Mouse (Mus musculus) intestine, embryonic 14.5 days (tissue): ENCODE measurements at regions not wholly inside any gene's neighbourhood (a gene's known extent, or its start where the extent isn't known, plus 50 kb on each side); places are given as distances from the start of the nearest gene placed in this dataset.
"Not testable (repeated sequence)": the region's sequence is repeated elsewhere in the genome, so short reads cannot be mapped to it uniquely, and the experiment has no call there.

ENCODE experiments used
- ATAC-seq: fragments of 200-750 bp; cut with Nextera tagmentation; replicated peaks from 2 replicates; pipeline ENCODE4 v1.8.0; 2017; ENCODE audit warnings: low read depth, moderate number of reproducible peaks, moderate TSS enrichment, moderate library complexity; ENCODE audit not compliant: low FRiP score, low TSS enrichment
- DNase-seq: peaks from one replicate; pipeline ENCODE4 v3.0.0-alpha.2; 2018; ENCODE audit warnings: low spot score
- H3K27ac ChIP-seq: fragments of 300-500 bp; sonication (generic); 2 replicates; pipeline ENCODE4 v1.5.1; 2014; ENCODE audit warnings: low read depth, mild to moderate bottlenecking, control low read depth
- H3K27me3 ChIP-seq: fragments of 300-500 bp; sonication (generic); replicated peaks from 2 replicates; pipeline ENCODE4 v1.6.1; 2014; ENCODE audit warnings: low read length, control low read depth; ENCODE audit not compliant: control insufficient read depth, insufficient read depth
- H3K36me3 ChIP-seq: fragments of 300-500 bp; sonication (generic); 2 replicates; pipeline ENCODE4 v1.6.1; 2014; ENCODE audit warnings: low read length, control low read depth; ENCODE audit not compliant: control insufficient read depth, insufficient read depth
- H3K4me1 ChIP-seq: fragments of 300-500 bp; sonication (generic); replicated peaks from 2 replicates; pipeline ENCODE4 v1.6.1; 2014; ENCODE audit warnings: low read length, control low read depth, mixed read lengths; ENCODE audit not compliant: control insufficient read depth, insufficient read depth
- H3K4me2 ChIP-seq: fragments of 300-500 bp; sonication (generic); 2 replicates; pipeline ENCODE4 v1.6.1; 2014; ENCODE audit warnings: low read length
- H3K4me3 ChIP-seq: fragments of 300-500 bp; sonication (generic); 2 replicates; pipeline ENCODE4 v1.5.1; 2014; ENCODE audit warnings: low read depth, low read length, control low read depth, mixed read lengths
- H3K9ac ChIP-seq: fragments of 300-500 bp; sonication (generic); 2 replicates; pipeline ENCODE4 v1.6.1; 2014; ENCODE audit warnings: mild to moderate bottlenecking, low read length
- H3K9me3 ChIP-seq: fragments of 300-500 bp; sonication (generic); 2 replicates; pipeline ENCODE4 v1.6.1; 2016; ENCODE audit warnings: low read length, control low read depth; ENCODE audit not compliant: control insufficient read depth
- WGBS: fragments of 180-500 bp; shearing (Covaris S2); extraction: QIAGEN DNeasy Blood & Tissue Kit; methylation state at CpG from one replicate; pipeline ENCODE4 v1.1.7; 2014; 5-methylcytosine and 5-hydroxymethylcytosine counted together

DNA sequence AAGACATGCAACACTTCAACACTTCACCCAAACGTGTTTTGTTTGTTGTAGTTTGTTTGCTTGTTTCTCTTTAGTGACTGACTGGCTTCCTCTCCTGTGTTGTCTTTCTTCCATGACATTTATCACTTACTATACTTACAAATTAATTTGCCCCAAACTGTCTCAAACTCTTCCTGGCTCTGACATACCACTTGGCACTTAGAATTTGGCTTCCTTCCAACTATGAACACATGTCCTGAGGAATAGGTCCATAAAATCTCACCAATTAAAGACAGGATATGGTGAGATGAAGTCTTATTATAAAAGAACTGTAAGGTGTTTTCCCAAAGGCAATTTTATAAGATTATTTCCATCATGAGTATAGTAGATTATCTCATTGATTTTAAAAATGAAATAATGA lies 386.0 kb downstream of the Tlr4 start:
- WGBS = 49% methylated on average over 1 of the region's 1 CpGs
- Histone ChIP-seq H3K27me3 (no peaks in the 10 kb centered on the region), H3K4me1 (0 out of 2 replicates have a peak, but pooled peaks cover 2% of the 10 kb centered on the region), H3K9ac (no peak overlapping the region), H3K36me3 (no peaks in the 10 kb centered on the region), H3K4me2 (no peak overlapping the region), H3K27ac (no peak overlapping the region), H3K9me3 (no peaks in the 10 kb centered on the region), H3K4me3 (no peak overlapping the region)
- no peak for DNase-seq
- no peak for ATAC-seq

- H3K4me3 ChIP-seq = no peak overlapping the region
- ATAC-seq = no peak
- no peaks in the 10 kb centered on the region for H3K9me3 ChIP-seq
- no peak overlapping the region for H3K27ac ChIP-seq
- no peaks in the 10 kb centered on the region for H3K4me1 ChIP-seq
- no peaks in the 10 kb centered on the region for H3K36me3 ChIP-seq
- no peaks in the 10 kb centered on the region for H3K27me3 ChIP-seq
- H3K9ac ChIP-seq = no peak overlapping the region
- H3K4me2 ChIP-seq = no peak overlapping the region
- DNase-seq = no peak
Observed at GRCm38 (mm10) chr4:67224533-67224932, 397.1 kb downstream of the Tlr4 start.

DNA sequence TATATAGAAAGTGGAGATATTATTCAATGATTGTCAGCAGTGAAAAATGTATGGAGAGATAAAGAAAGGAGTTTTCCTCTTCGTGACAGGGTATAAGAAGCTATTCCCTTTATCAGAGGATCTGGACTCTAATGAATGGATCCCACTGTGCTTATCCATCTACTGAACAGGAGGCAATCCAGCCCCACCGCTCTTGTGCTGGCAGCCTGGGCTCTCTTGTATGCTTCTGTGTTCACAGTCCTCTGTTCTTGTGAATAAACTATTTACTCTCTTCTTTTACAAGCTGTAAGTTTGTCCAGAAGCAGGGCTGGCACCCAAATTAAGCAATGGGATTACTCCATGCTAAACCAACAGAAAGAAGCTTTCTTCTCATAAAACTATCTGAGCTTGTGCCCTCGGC lies 401.8 kb downstream of the Tlr4 start:
- 66% methylated on average over 3 of the region's 3 CpGs for WGBS
- no peak overlapping the region for H3K4me2 ChIP-seq
- no peak overlapping the region for H3K27ac ChIP-seq
- ATAC-seq (no peak), DNase-seq (no peak)
- H3K27me3 ChIP-seq = no peaks in the 10 kb centered on the region
- no peak overlapping the region for H3K9ac ChIP-seq
- H3K4me1 ChIP-seq = no peaks in the 10 kb centered on the region
- H3K9me3 ChIP-seq = no peaks in the 10 kb centered on the region
- no peak overlapping the region for H3K4me3 ChIP-seq
- no peaks in the 10 kb centered on the region for H3K36me3 ChIP-seq

- no peak for DNase-seq
- Histone ChIP-seq H3K4me2 (no peak overlapping the region), H3K36me3 (no peaks in the 10 kb centered on the region), H3K9me3 (no peaks in the 10 kb centered on the region), H3K27ac (no peak overlapping the region), H3K4me3 (no peak overlapping the region), H3K27me3 (no peaks in the 10 kb centered on the region), H3K4me1 (no peaks in the 10 kb centered on the region), H3K9ac (no peak overlapping the region)
- 84% methylated on average over 4 of the region's 4 CpGs for WGBS
- no peak for ATAC-seq
Observed at GRCm38 (mm10) chr4:67273553-67273952, 446.2 kb downstream of the Tlr4 start.

DNA sequence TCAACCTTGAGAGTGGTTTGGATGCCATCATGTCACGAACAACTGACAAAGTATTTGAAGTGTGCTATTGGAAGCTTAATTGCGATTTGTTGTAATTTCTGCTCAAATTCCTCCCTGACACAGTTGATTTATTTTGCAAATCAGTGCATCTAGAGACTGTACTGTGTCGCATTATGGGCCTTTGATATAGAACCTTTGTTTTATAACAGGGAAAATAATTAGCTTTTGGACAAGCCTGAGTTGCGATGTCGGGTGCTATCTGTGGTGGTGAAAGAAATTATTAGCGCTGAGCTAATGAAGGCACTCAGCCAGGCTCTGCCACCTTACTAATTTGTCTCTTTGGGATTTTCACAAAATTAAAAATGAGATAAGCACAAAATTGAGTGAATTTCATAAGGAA lies 473.6 kb downstream of the Tlr4 start:
- Histone ChIP-seq H3K27ac (no peak overlapping the region), H3K27me3 (no peaks in the 10 kb centered on the region), H3K9ac (no peak overlapping the region), H3K4me3 (no peak overlapping the region), H3K36me3 (no peaks in the 10 kb centered on the region), H3K4me1 (no peaks in the 10 kb centered on the region), H3K9me3 (no peaks in the 10 kb centered on the region), H3K4me2 (no peak overlapping the region)
- ATAC-seq = no peak
- WGBS = 84% methylated on average over 6 of the region's 6 CpGs
- no peak for DNase-seq

GRCm38 (mm10) chr4:67301740-67302139 lies 474.4 kb downstream of the Tlr4 start:
- Histone ChIP-seq H3K4me3 (no peak overlapping the region), H3K4me2 (no peak overlapping the region), H3K27ac (no peak overlapping the region), H3K36me3 (no peaks in the 10 kb centered on the region), H3K27me3 (no peaks in the 10 kb centered on the region), H3K4me1 (no peaks in the 10 kb centered on the region), H3K9me3 (no peaks in the 10 kb centered on the region), H3K9ac (no peak overlapping the region)
- ATAC-seq = no peak
- DNase-seq = no peak
- WGBS = 93% methylated on average over 2 of the region's 2 CpGs

- H3K27ac ChIP-seq, DNase-seq, ATAC-seq: not testable (repeated sequence)
Observed at GRCm38 (mm10) chr4:67320098-67320497, 492.7 kb downstream of the Tlr4 start.

More at GRCm38 (mm10) chr4:67320098-67320497, 492.7 kb downstream of the Tlr4 start:
- not testable (repeated sequence) for H3K4me3 ChIP-seq, H3K4me2 ChIP-seq, H3K9me3 ChIP-seq, H3K36me3 ChIP-seq, H3K4me1 ChIP-seq, H3K9ac ChIP-seq, H3K27me3 ChIP-seq
